Mouse (Mus musculus): Measurements from ENCODE around the gene Myo10.

DNA sequence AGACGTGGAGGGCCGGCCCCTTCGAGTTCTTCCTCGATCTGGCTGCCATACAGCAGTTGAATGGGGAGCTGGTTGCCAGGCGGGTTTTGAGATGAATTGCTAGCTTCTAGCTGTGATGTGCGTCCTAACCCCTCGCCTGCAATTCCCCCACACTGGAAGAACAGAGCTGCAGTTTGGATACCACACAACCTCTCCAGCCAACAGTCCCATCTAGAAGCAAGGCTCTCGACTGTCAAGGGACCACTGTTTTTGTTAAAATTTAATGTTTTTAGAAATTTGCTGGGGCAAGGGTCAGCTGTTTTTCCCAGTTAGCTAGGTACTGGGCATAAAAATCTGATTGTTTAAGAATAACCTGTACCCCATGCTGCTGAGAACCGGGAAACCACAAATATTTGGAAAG lies 165.1 kb downstream of the Myo10 start:
- TF ChIP-seq CTCF (IDR thresholded peaks at IDR 0.05; ENCODE audit: extremely low read depth, insufficient read depth, low read length) (no peak), POLR2A (IDR thresholded peaks at IDR 0.05; ENCODE audit: extremely low read depth, insufficient read depth, low read length) (no peak)

Measured in cortical plate, adult 2 months (tissue).